Mouse (Mus musculus) ES-CJ7 (cell line): ENCODE data around the gene Dync1i2.
A peak's percentile ranks its signal among the peaks of the same experiment; 100 is the strongest.

Source experiments
- DNase-seq: peaks from one replicate; pipeline ENCODE4 v3.0.0; 2011; ENCODE audit warnings: low read depth, low spot score

Dync1i2 gene

DNA sequence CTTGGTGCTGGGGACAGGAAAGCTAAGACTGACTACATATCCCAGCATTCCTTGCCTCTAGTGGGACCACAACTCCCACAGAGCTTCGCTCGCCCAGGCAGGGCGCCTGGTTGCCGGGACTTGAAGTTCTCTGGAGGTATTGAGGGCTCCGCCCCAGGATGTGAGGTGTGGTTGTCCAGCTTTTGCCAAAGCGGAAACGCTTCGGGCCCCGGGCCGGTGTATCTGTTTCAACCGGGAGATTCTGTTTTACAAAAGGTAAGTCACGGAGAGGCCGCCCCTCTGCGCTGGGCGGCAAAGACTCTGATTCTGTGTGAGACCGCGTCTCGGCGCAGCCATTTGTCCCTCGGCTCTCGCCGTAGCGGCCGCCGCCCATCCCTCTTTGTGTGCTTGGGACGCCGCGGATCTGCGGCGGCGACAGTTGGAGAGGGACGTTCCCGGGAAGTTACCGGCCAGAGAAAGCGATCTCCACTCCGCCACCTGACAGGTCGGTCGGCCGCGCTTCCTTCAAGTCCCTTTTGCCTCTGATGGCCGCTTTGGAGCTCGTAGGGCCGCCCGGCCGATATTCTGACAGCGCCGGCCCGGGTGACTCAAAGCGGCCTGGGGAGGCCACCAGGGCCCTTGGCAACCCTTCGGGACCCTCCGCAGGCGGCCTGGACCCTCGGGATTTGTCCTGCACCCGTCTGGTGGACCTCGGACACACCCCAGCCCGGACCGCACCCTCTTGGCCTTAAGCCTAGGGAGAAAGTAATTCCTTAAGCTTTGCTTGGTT lies at the start of gene Dync1i2:
Gene Dync1i2, plus strand, starts transcription at position 116 of the 769 bp plus-strand sequence.
- DNase-seq = peak; percentile 98

- no peak for DNase-seq
These were observed 48.5 kb upstream of the Dync1i2 start for GRCm38 (mm10) chr2:71162831-71163621.

- peak; percentile 71 for DNase-seq
These were observed 44.3 kb upstream of the Dync1i2 start for GRCm38 (mm10) chr2:71167211-71167610.

DNA sequence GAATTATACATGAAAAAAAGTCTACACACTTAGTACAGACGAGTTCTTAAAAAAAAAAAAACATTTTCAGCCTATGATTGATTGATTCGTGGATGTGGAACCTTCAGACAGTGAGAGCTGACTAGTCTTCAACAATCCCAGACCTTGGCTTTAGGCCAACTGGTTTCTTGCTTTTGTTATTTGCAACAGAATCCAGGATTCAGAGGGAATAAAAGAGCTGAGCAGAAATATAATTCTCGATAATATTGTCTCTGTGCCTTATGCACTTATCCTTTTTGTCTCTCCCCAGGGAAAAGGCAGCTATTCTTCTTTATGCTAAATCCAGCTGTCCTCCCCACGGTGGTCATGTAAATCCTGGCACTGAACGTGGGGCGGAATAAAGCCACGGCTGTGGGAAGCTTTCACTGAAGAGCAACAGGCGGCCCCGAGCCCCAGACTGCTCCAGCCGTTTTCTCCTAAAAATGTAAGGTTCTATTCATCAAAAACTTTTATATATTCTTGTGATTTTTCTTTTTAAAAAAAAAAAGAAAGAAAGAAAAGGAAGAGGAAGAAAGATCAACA lies 43.0 kb upstream of the Dync1i2 start:
- DNase-seq = no peak

DNA sequence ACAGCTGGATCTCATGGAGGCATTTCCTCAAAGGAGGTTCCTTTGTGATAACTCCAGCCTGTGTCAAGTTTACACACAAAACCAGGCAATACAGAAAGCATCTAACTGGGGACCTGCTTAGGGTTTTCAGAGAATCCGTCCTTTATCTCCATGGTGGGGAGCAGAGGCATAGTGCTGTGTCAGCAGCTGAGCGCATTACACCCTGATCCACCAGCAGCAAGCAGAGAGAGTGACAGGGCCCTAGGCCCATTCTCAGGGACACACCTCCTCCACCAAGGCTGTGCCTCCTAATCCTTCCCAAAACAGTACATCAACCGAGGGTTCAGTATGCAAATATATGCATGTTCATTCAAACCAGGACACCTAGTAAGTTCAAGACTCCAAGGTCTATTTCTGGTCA lies 38.5 kb upstream of the Dync1i2 start:
- no peak for DNase-seq

GRCm38 (mm10) chr2:71176329-71177249 lies 34.9 kb upstream of the Dync1i2 start:
- DNase-seq = no peak

GRCm38 (mm10) chr2:71177250-71177615 lies 34.3 kb upstream of the Dync1i2 start:
- no peak for DNase-seq

DNA sequence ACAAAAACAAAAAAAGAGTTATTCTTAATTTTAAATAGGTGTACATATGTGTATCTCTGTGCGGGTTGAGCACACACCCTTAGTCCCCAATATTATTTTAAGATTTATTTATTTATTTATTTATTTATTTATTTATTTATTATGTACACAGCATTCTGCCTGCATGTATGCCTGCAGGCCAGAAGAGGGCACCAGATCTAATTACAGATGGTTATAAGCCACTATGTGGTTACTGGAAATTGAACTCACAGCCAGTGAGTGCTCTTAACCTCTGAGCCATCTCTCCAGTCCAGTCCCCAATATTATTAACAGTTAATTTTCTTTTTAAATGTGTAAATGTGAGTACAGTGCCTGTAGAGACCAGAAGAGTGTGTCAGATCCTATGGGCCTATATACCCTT lies 33.7 kb upstream of the Dync1i2 start:
- DNase-seq = no peak

DNA sequence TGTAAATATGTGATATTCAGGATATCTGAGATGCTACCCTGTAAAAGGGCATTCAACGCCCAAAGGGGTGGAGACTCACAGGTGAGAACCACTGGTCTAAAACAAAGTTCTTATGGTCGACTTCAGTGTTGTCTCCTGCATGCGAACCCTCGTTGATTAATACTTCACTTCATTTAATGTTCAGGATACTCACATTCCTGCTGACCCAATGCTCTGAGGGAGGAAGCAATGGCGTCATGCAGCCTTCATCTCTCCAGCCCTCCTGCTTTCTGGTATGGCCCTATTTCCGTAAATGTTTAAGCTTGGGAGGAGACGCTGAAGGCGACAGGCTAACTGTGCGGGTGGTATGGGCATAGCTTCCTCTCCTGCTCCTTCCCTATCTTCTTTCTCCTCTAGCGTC lies 31.8 kb upstream of the Dync1i2 start:
- DNase-seq = no peak

- peak; percentile 79 for DNase-seq
These were observed 30.8 kb upstream of the Dync1i2 start for GRCm38 (mm10) chr2:71180566-71181217.

DNA sequence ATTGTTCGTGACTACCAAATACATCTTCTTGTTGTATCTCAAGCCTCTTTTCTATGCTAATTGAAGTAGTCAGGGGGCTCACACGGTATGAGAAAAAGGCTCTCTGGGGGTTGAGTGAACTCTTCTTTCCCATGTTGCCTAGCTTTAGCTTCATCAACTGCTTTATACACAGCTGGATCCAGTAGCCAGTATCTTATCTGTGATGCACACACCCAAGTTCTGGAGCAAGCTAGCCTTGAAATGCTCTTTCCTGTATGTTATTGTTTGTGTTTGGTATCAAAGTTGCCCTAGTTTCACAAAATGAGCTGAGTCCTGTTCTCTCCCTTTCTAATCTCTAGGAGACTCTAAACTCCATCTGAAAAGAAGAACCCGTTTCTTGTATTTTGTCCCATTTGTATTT lies 23.6 kb upstream of the Dync1i2 start:
- no peak for DNase-seq

GRCm38 (mm10) chr2:71188861-71189260 lies 22.6 kb upstream of the Dync1i2 start:
- DNase-seq = peak; percentile 84

DNA sequence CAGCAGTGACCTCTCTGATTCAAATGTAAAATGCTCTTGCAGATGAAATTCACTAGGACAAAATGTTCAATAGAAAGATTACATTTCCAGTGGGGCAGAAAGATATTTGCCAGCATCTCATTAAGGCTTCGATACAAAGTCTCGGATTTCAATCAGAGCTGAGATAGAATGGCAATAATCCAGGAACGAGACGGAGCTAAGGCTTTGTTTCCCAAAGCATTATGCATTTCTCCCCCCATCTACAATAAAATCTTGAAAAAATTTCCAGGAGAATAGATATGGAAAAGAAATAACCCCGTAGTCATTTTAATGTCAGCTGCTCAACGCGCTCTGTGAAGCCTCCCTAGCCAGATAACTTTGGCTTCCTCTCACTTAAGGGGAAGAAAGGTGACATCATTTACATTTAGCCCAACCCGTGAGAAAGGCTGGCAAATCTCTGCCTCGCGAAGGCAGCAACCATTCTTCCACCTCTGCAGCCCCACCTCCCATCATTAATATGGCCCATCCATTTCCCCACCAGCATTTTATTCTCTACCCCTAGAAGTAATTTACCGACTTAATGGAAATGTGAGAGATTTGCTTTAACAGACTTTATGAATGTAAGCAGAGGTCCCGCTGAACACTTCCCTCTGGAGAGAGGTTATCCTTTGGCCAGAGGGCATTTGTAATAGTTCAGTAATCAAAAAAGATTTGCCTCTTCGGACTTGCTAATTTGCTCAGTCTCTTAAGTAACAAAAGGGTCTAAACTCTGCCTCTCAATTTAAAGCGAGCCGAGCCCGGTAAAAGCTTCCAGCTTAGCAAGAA lies 19.9 kb upstream of the Dync1i2 start:
- peak; percentile 19 for DNase-seq

DNA sequence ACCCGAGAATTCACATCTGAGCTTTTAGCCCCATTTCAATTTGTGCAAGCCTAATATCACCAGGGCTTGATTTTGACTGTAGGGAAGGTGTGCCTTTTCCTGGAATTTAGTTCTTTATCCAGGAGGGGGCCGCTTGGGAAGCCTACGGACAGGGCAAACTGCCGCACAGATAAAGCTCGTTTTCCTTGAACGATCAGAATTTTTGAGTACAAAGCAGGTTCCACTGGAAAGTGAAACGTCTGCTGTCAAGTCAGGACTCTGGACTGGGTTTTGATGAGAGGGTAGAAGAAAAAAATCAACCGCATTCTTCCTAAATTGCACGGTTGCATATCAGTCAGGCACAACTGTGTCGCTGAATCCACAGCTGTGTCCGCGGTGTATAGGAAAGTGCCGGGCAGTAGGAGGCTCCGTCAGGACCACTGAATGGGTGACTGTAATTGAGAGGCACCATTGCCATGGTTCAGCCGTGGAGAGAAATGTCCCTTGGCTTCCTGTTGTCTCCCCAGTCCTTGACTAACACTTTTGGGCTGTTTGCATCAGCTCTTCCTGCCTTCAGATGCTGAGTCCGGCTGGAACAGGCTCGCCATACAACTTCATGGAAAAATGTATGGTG lies 19.2 kb upstream of the Dync1i2 start:
- DNase-seq = no peak

GRCm38 (mm10) chr2:71194137-71194960 lies 17.2 kb upstream of the Dync1i2 start:
- no peak for DNase-seq

DNA sequence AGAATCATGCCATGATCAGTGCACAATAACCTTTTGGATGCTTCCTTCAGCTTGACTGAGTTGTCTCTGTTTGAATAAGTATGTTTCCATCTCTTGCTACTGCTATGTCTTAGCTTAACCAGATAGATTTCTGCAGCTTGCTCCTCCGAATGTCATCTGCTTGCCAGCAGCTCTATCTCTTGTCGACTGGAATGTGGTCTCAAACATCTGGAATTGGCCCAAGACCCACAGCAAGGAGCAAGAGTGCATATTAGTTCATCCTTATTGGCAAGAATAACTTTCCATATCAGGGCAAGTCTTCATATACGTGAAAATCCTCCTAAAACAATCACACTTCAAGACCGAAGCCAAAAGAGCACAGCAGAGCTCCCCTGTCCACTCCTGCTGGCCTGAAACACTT lies 14.6 kb upstream of the Dync1i2 start:
- DNase-seq = no peak

DNA sequence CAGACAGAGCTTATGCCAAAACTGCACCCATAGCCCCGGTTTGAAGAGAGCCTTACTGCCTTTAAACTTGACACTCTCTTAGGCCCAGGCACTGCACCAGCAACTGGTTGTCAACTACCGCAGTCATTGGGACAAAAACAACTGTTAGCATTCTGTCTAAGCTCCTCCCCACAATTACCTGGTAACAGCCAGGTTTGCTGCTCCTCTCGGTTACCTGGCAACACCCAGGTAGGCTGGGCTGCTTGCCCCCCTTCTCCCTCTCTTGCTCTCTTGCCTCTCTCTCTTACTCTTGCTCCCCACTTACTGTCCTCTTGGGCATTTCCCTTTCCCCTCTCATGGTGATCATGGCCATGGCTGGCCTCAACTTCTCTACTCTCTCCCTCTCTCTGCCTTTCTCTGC lies 12.6 kb upstream of the Dync1i2 start:
- DNase-seq = no peak

- no peak for DNase-seq
These were observed 11.0 kb upstream of the Dync1i2 start for GRCm38 (mm10) chr2:71200485-71200884.

GRCm38 (mm10) chr2:71201886-71202285 lies 9.6 kb upstream of the Dync1i2 start:
- DNase-seq = no peak
